Mouse (Mus musculus): Measurements from ENCODE around the gene Tmem262.

Gene Tmem262

DNA sequence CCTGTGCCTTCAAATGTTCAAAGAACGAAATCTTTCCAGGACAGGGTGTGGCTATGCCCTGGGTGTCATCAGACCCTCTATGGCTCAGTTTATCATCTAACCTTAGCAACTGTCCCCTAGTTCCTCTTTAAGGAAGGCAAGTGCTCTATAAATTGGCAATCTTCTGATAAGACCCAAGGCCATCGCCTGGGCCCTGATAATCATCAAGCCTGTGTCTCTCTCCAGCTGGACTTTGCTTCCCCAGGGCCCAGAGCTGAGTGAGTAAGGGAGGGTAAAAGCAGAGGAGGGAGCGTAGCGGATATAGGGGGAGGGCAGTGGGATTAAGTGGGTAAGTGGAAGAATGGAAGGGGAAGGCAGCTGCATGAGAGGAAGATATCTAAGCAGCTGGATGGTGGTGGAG, 24.6 kb downstream of the Tmem262 start:
- no peak for DNase-seq

DNA sequence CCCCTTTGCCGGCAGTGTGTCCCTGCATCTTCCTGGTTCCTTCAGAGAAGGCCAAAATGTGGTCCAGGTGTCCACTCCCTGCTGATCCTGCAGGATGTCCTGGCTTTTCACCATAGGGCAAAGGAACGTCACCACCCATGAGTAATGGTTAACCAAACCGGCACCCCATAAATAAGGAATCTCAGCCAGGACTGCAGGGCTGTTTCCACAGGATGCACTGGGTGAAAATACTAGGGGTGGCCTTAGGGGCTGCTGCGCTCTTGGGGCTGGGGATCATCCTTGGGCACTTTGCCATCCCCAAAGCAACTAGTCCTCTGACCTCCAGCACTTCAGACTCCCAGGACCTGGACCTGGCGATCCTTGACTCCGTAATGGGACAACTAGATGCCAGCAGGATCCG, 25.8 kb downstream of the Tmem262 start, which contains the start of gene Naaladl1:
TSS of gene Naaladl1 (plus strand) at position 197 of the 400 bp plus-strand sequence.
- DNase-seq: no peak

DNA sequence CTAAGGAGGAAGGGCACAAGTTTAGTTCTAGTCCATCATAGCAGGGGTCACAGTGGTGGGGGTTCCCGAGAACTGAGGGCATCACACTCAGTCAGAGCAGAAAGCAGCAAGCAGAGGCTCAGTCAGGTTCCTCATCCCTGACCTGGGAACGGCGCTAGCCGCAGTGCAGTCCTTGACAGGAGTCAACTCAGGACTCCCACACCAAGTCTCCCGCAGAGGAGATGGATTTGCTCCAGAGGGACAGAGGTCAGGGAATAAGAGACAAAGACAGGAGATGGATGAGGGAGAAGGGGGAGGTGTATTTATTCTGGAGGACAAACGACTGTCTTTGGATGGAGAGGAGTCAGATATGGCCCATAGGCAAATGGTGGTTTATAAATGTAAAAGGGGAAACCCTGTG, 33.3 kb downstream of the Tmem262 start:
- DNase-seq: no peak

DNA sequence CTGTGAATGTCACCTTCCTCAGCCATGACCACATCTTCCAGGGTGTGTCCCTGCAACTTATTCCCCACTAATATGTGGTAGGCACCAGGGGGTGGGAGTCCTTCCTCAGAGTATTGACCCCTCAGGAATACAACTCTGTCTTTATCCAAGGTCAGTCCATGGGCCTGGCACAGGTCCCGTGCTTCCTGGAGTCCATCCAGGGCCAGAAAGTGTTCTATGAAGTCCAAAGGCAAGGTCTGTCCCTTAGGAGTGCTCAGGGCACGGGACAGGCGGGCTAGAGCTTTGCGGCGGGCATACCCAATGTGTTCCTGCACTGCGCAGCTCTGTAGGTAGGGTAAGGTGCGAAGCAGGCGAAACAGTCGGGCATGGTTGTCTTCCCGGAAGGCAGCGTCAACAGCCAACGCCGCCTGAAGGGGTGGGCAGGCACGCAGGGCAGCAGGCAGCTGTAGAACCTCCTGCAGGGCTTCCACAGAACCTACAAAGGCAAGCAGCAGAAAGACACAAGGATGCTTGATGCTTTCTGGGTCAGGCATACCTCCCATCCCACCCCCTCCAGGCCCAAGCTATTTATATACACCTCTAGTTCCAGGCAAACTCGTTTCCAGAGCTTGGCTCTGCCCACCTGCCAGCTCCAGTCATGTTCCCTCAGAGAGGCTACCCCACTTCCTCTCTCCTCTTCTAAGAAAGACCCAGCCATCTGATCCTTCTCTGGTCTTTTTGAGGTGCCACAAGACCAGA, 36.4 kb downstream of the Tmem262 start:
- no peak for DNase-seq

DNA sequence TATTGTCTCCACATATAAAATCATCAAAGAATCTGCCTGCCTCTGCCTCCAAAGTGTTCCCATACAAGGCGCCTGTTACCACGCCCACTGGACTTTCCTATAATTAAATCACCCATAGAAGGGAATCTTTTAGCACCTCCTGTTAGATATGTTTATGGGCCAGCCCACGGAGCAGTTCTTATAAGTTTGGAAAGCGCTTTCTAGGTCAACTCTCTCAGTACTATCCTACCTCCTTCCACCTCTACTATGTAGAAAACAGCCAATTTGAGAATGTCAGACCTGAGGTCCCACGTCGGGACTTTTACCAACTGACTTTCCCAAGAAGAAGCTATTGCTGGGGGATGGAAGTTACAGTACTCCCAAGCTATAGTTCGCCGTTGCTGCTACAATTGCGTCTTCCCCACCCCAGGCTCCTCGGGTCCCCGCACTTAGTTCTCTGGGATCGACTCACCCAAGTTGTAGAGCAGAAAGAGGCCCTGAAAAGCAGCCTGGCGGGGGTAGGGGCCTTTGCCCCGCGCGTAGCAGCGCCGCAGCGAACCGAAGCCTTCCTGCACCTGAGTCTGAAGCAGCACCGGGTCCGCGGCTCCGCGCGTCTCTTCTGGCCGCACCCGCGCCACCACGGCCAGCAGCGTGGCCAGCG, 37.6 kb downstream of the Tmem262 start:
- no peak for DNase-seq

DNA sequence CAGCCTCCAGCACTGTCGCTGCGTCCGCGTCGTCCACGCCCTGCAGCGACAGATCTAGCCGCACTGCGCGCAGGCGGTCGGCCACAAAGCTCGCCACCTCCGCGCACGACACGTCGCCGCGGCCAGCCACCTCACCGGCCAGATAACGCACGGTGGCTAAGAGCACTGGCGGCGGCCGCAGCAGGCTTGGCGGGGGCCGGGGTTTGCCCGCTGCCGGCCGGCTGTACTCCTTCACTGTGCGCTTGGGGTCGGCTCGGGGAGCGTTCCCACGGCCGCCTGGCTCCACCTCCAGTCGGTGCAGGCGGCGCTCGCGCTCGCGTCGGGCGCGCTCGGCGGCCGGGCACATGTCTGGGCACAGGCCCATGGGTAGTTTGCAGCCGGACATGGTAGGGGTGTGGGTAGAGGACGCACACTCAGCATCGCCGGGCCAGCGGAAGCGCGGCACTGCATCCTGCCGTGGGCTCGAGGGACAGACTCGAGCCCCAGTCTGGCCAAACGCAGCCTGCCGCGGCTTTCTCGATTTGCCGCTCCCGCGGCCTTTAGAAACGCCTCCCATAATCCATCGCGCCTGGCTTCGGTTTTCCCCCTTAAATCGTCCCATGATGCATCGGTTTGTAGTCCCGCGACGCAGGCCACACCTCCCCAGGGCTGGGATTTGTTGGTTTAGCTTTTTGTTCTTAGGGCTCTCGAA, 38.3 kb downstream of the Tmem262 start, which contains the start of gene Sac3d1:
TSS of gene Sac3d1 (minus strand) at position 665 of the 691 bp plus-strand sequence.
- peak; percentile 92 to 93 for DNase-seq

DNA sequence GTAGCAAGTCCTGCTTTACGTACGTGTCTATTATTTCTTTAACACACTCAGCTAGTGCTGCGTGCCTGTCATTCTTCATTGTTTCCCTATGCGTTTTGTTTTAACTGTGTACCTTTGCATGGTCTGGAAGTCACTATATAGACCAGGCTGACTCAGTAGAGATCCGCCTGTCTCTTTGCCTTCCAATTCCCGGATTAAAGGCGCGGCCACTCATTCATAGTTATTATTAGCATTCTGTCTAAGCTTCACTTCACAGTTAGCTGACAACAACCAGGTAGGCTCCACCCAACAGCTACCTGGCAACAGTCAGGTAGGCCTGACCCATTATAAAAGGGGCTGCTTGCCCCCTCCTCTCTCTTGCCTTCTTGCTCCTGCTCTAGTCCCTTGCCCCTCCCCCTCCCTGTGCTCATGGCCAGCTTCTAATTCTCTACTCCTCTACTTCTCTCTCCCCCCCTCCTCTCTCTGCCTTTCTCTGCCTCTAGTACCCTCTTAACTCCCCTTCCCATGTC, 38.9 kb downstream of the Tmem262 start:
- DNase-seq: peak in 1 of 2 experiments; percentile 27

DNA sequence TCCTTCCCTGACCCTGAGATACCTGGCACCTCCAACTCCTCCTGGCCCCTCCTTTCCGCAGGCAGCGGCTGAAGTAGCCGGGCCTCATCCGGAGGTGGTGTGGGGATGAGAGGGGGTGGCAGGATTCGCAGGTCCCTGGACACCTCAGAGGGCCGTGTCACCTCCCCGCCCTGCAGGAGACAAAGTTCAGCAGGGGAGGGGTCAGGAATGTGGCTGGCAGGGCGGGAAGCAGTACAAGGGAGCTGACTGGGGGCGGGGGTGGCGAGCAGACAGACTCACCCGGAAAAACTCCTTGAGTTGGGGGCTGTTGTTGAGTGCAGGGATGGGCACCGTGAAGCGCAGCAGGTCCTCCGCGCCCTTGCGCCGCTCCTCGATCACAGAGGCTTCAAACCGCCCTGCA, 41.9 kb downstream of the Tmem262 start:
- no peak for DNase-seq

DNA sequence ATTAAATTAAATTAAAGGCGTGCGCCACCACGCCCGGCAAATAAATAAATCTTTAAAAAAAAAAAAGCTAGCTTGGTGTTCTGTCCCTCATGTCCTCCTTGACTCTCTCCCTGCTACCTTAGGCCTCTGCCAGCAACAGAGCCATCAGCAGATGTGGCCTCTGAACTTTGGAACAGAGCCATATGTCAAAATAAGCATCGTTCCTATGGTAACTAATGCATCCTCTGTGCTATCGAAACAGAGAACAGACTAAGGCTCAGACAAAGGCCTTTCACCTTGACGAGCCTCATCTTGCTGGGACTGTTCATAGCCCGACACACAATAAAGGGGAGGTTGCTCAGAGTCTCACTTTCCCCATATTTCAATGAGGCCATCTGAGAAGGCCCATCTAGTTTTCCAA, 43.5 kb downstream of the Tmem262 start:
- DNase-seq: no peak

DNA sequence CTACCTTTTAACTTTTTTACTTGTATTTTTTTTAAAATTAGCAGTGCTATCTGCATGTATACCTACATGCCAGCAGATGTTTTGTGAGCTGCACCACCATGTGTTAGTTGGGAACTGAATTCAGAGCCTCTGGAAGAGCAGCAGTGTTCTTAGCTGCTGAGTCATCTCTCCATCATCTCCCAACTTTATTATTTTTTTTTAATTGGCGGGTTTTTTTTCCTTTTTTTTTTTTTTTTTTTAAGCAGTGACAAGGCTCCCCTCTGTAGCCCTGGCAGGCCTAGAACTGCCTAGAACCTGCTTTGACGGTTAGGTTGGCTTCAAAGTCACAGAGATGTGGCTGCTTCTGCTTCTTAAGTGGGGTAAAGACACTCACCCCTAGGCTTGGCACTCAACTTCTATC, 45.1 kb downstream of the Tmem262 start:
- no peak for DNase-seq

DNA sequence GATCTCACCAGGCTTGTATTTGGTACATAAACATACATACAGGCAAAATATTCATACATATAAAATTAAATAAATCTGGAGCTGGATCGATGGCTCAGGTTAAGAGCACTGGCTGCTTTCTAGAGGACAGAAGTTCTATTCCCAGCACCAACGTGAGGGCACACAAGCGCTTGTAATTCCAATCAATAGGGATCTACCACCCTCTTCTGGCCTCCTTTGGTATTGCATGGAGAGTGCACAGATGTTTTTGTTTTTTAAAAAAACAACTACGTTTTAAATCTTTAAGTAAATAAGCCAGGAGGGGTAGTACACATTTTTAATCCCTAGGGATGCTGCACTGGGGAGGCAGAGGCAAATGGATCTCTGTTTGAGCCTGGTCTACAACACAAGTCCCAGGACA, 46.5 kb downstream of the Tmem262 start:
- DNase-seq: peak in 1 of 2 experiments; percentile 56

DNA sequence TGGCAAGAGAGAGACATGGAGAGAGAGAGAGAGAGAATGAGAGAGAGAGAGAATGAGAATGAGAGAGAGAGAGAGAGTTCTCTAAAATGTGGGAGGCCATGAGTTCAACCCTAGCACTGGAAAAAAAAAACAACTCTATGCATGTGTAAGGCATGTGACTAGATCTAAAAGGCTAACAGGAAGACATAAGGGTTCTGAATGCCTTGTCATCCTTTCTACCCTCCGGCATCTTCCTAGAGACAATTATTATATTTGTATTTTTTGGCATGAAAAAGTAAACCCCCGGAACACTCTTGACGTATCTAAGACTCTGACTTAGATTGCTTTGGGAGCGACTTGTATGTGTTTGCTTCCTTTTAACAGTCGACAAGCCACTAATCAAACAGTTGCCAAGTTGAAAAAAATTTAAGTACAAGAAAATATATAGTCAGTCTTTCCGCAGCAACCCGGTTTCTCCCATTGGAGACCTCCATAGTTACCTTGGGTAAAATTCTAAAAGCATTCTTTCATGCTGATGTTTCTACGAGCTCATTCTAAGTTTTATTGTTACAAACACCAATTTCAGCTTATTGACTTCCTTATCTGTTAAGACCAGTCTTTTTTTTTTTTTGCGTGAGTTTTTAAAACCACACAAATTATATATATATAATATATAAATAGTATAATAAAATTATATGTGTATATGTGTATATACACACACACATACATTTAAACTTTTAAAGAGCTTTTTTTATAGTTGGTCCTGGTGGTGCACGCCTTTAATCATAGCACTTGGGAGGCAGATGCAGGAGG, 47.2 kb downstream of the Tmem262 start:
- DNase-seq: no peak

DNA sequence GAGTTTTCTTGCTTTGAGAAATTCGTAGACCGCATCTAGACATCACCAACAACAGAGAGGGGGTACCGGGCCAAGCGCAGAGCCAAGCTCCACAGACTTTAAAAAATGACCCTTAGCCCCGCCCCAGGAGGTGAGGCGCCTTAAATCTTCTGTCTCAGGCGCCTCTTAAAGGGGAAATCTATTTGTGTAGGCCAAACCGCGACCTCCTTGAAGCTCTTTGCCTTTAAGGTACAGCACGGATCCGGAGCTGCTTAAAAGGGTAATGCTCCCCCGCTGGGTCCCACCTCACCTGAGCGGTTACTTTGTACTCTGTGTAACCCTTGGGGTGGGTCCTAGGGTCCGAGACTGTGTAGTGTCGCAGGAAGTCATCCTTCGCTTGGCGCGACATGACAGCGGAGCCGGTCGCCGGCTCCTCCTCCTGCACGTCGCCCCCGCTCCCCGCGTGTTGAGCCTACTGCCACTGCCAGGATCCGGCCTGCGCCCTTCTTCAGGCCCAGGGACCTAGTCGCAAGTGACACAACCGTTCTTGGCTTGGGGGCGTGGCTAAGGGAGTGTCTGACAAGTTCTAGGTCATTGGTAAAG, 48.0 kb downstream of the Tmem262 start, which contains the start of gene Snx15:
TSS of gene Snx15 (minus strand) at position 545 of the 582 bp plus-strand sequence.
- peak; percentile 97 to 98 for DNase-seq

All from lung, adult 18-20 months (tissue).